Mouse (Mus musculus) CH12.LX (cell line): ENCODE data around the gene P2ry12. TPM values are rescaled to one million over a fixed set of nuclear protein-coding genes. Genes with fewer than 3 reads are reported as not detected.

ENCODE experiments used
- DNase-seq: peaks from one replicate; pipeline ENCODE4 v3.0.0-alpha.2; 2013; ENCODE audit errors: extremely low read depth
- H3K27ac ChIP-seq: 2 replicates; pipeline ENCODE4 v1.5.1; 2012; ENCODE audit warnings: low read depth, mild to moderate bottlenecking, control low read depth, moderate library complexity; ENCODE audit not compliant: insufficient read depth
- H3K27me3 ChIP-seq: replicated peaks from 2 replicates; pipeline ENCODE3; 2012; ENCODE audit warnings: inconsistent platforms
- H3K36me3 ChIP-seq, 2 experiments: replicated peaks in 1 of 2; 2 replicates each; pipeline versions ENCODE3 to v1.6.1; 2012; ENCODE audit warnings: inconsistent platforms in 1 of 2, low read length in 1 of 2, mild to moderate bottlenecking in 1 of 2, mixed read lengths in 1 of 2, moderate library complexity in 1 of 2; ENCODE audit not compliant: control insufficient read depth in 1 of 2, insufficient read depth in 1 of 2
- H3K4me1 ChIP-seq, 2 experiments: 2 replicates each; pipeline ENCODE4 v1.6.1; 2012; ENCODE audit warnings: inconsistent platforms in 1 of 2, moderate library complexity in 1 of 2; ENCODE audit not compliant: insufficient read depth in 2 of 2, control insufficient read depth in 1 of 2
- H3K4me2 ChIP-seq: 2 replicates; pipeline ENCODE4 v1.6.1; 2012; ENCODE audit warnings: low read depth, mild to moderate bottlenecking, control low read depth; ENCODE audit not compliant: poor library complexity, insufficient read depth, severe bottlenecking
- H3K4me3 ChIP-seq, 3 experiments: fragments of 150-350 bp in 1 of 3; sonication (generic) in 1 of 3; replicated peaks in 1 of 3; 2 replicates each; pipeline versions ENCODE3 to v1.5.1; 2011 to 2012; ENCODE audit warnings: low read depth in 2 of 3, low read length in 2 of 3, mild to moderate bottlenecking in 2 of 3, moderate library complexity in 2 of 3, control low read depth in 1 of 3, improper control_type of control experiment in 1 of 3, inconsistent platforms in 1 of 3, mixed read lengths in 1 of 3; ENCODE audit not compliant: poor library complexity in 1 of 3
- H3K79me2 ChIP-seq: replicated peaks from 2 replicates; pipeline ENCODE4 v1.6.1; 2012; ENCODE audit warnings: mild to moderate bottlenecking, moderate library complexity; ENCODE audit not compliant: control insufficient read depth, poor library complexity, insufficient read depth, severe bottlenecking; ENCODE audit errors: extremely low read depth
- H3K9ac ChIP-seq: 2 replicates; pipeline ENCODE4 v1.6.1; 2012; ENCODE audit warnings: low read depth, mild to moderate bottlenecking, control low read depth, moderate library complexity; ENCODE audit not compliant: insufficient read depth
- H3K9me3 ChIP-seq: replicated peaks from 2 replicates; pipeline ENCODE3; 2012; ENCODE audit warnings: low read length, inconsistent platforms, mixed read lengths
- CHD1 ChIP-seq: IDR thresholded peaks from 2 replicates; pipeline ENCODE4 v1.6.1; 2012; ENCODE audit warnings: low read depth, low read length, improper control_type of control experiment, inconsistent platforms
- CHD2 ChIP-seq: IDR thresholded peaks from 2 replicates; pipeline ENCODE4 v1.6.1; 2011; ENCODE audit warnings: low read length, improper control_type of control experiment
- E2F4 ChIP-seq: IDR thresholded peaks from 2 replicates; pipeline ENCODE4 v1.6.1; 2011; ENCODE audit warnings: low read depth, low read length, improper control_type of control experiment; ENCODE audit not compliant: insufficient replicate concordance
- ETS1 ChIP-seq: conservative IDR thresholded peaks from 2 replicates; pipeline ENCODE4 v1.6.1; 2012; ENCODE audit warnings: low read depth, mild to moderate bottlenecking, inconsistent platforms, low read length, improper control_type of control experiment, moderate library complexity
- IRF4 ChIP-seq: IDR thresholded peaks from 2 replicates; pipeline ENCODE4 v1.6.1; 2014; ENCODE audit warnings: low read depth, mild to moderate bottlenecking, inconsistent platforms, low read length, improper control_type of control experiment
- JUN ChIP-seq: IDR thresholded peaks from 2 replicates; pipeline ENCODE4 v1.6.1; 2011; ENCODE audit warnings: low read depth, mild to moderate bottlenecking, low read length, improper control_type of control experiment, moderate library complexity; ENCODE audit not compliant: insufficient read depth
- MAX ChIP-seq: IDR thresholded peaks from 2 replicates; pipeline ENCODE4 v1.6.1; 2011; ENCODE audit warnings: low read length, improper control_type of control experiment
- MEF2A ChIP-seq: IDR thresholded peaks from 2 replicates; pipeline ENCODE4 v1.6.1; 2014; ENCODE audit warnings: low read depth, mild to moderate bottlenecking, inconsistent platforms, low read length, improper control_type of control experiment, borderline replicate concordance
- MXI1 ChIP-seq: IDR thresholded peaks from 2 replicates; pipeline ENCODE4 v1.6.1; 2011; ENCODE audit warnings: mild to moderate bottlenecking, low read depth, low read length, improper control_type of control experiment
- MYC ChIP-seq: IDR thresholded peaks from 2 replicates; pipeline ENCODE4 v1.6.1; 2011; ENCODE audit warnings: low read depth, mild to moderate bottlenecking, improper control_type of control experiment, low read length
- NRF1 ChIP-seq: IDR thresholded peaks from 2 replicates; pipeline ENCODE4 v1.6.1; 2014; ENCODE audit warnings: low read depth, mild to moderate bottlenecking, inconsistent platforms, low read length, improper control_type of control experiment, moderate library complexity
- POLR2A ChIP-seq: IDR thresholded peaks from 2 replicates; pipeline ENCODE4 v1.6.1; 2011; ENCODE audit warnings: low read depth, mild to moderate bottlenecking, improper control_type of control experiment, low read length
- RCOR1 ChIP-seq: conservative IDR thresholded peaks from 2 replicates; pipeline ENCODE4 v1.6.1; 2012; ENCODE audit warnings: low read depth, mild to moderate bottlenecking, inconsistent platforms, low read length, improper control_type of control experiment
- SMC3 ChIP-seq: IDR thresholded peaks from 2 replicates; pipeline ENCODE4 v1.6.1; 2011; ENCODE audit warnings: low read depth, low read length, improper control_type of control experiment
- UBTF ChIP-seq: IDR thresholded peaks from 2 replicates; pipeline ENCODE4 v1.6.1; 2012; ENCODE audit warnings: low read depth, mild to moderate bottlenecking, inconsistent platforms, low read length, improper control_type of control experiment, moderate library complexity
- USF1 ChIP-seq: IDR thresholded peaks from 2 replicates; pipeline ENCODE4 v1.6.1; 2014; ENCODE audit warnings: low read depth, mild to moderate bottlenecking, inconsistent platforms, low read length, improper control_type of control experiment
- ZKSCAN1 ChIP-seq: IDR thresholded peaks from 2 replicates; pipeline ENCODE4 v1.6.1; 2012; ENCODE audit warnings: low read depth, inconsistent platforms, low read length, improper control_type of control experiment, borderline replicate concordance
- ZMIZ1 ChIP-seq: IDR thresholded peaks from 2 replicates; pipeline ENCODE4 v1.6.1; 2012; ENCODE audit warnings: low read depth, mild to moderate bottlenecking, inconsistent platforms, low read length, improper control_type of control experiment
- dilution Hi-C: fragments of 300-500 bp; cut with MboI; formaldehyde crosslinking; loops from 2 replicates; pipeline ENCODE4 v1.14.3; 2020; ENCODE audit warnings: low sequenced_read_pairs; ENCODE audit not compliant: extremely low pct_unique_long_range_greater_than_20kb, extremely low pct_ligation_motif_present
- in situ Hi-C: fragments of 300-500 bp; cut with MboI; formaldehyde crosslinking; loops from 3 replicates; pipeline ENCODE4 v1.14.3; 2019; ENCODE audit warnings: low sequenced_read_pairs, low pct_ligation_motif_present, low pct_unique_long_range_greater_than_20kb, mixed read lengths
- polyA plus RNA-seq: library from polyadenylated mRNA; unstranded; fragments of >175 nt; gene quantifications from 2 replicates; pipeline ENCODE4 v1.2.1, GENCODE M21; 2012; ENCODE audit warnings: low read depth; ENCODE audit not compliant: insufficient read length
- total RNA-seq, 2 experiments: library from RNA; depleted of rRNA; stranded (reverse); fragments of 300-350 nt in 1 of 2; fragments of >200 nt in 1 of 2; gene quantifications; 2 replicates each; pipeline ENCODE4 v1.2.3; 2012 to 2014

Gene P2ry12
- total and polyA plus RNA-seq, 3 experiments = 0.30 to 0.97 (median 0.33) TPM

DNA sequence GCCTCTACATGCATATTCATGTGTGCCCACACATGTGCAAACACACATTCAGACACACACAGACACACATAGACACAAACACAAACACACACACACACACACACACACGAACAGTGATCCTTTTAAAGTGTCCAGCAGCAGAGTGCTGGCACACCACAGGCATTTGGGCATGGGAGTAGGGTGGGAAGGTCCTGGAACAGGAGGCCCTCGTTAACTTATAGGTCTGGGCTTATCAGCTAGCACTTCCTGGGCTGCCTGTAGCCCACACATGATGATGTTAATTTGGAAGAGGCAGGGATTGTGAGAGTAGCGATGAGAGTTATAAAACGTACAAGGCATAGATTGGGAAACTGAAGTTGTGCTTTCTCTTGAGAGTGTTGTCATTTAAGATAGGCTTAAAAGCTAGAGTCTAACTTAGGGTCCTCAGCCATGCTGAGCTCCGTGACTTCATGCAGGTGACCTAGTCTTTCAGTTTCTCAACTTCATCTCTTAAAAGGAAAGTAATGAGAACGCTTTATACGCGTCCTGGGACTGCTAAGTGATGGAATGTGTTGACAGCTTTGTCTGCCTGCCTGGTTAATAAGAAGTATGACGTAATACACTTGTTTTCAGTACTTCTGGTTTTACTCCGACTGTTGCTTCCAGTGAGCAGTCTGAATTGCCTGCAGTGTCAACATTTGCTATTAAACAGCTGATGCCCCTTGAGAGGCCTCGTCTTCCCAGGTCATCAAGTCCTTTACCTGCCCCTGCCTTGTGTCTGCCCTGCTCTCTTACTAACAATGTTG is 57.8 kb downstream of the P2ry12 start:
- Histone ChIP-seq H3K36me3 (no peaks in the 10 kb centered on the region), H3K9me3 (no peaks in the 10 kb centered on the region), H3K4me2 (no peak overlapping the region), H3K4me1 (peaks cover 0 to 33% of the 10 kb centered on the region in 2 experiments; a peak in 2 of 4 replicates), H3K27me3 (no peaks in the 10 kb centered on the region), H3K79me2 (no peaks in the 10 kb centered on the region), H3K9ac (no peak overlapping the region), H3K4me3 (no peak overlapping the region), H3K27ac (no peak overlapping the region)
- DNase-seq = no peak
- TF ChIP-seq NRF1 = no peak
- no peak for TF ChIP-seq USF1
- no peak for TF ChIP-seq ETS1
- no peak for TF ChIP-seq JUN
- TF ChIP-seq E2F4 = no peak
- TF ChIP-seq MXI1 = no peak
- TF ChIP-seq ZMIZ1 = no peak
- TF ChIP-seq UBTF = no peak
- TF ChIP-seq IRF4 = no peak
- TF ChIP-seq MAX = no peak
- TF ChIP-seq MEF2A = no peak
- TF ChIP-seq CHD2 = no peak
- no peak for TF ChIP-seq POLR2A
- no peak for TF ChIP-seq MYC
- TF ChIP-seq SMC3 = no peak
- in situ Hi-C loops = no loop called here
- dilution Hi-C loops = no loop called here

DNA sequence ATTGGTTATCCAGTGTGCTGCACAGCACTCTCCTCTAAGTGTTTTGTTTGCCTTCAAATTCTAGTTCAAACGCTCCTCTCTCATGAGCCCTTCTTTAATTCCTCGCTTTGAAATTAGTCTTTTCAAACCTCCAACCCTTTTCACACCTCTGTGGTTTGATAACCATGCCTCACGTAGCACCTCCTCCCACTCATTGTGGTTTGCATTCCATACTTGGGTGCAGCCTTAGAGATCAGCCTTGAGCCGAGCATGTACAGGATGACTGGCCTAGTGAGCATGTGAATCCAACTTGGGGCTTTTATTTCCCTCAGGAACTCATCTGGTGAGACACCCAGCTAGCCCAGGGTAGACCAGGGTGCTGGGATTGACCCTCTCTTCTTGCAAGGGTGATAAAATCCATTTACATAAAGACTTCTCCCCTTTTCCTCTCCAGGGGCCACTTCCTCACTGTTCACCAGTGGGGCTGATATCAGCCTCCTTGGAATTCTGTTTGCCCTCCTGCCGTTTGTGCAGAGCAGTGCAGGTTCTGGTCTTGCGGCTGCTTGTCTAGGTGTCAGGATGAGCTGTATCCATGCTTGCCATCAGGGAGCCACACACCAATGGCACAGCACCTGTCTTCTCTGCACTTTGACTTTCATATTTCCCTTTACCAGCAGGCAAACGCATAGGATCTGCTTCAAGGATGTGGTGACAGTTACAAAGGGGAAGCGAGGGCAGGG is 58.7 kb downstream of the P2ry12 start:
- no peak for DNase-seq
- H3K4me3 ChIP-seq = no peak overlapping the region
- H3K9ac ChIP-seq = no peak overlapping the region
- H3K27ac ChIP-seq = no peak overlapping the region
- no peaks in the 10 kb centered on the region for H3K9me3 ChIP-seq
- H3K36me3 ChIP-seq = no peaks in the 10 kb centered on the region
- H3K4me2 ChIP-seq = no peak overlapping the region
- peaks cover 0 to 24% of the 10 kb centered on the region in 2 experiments; a peak in 2 of 4 replicates for H3K4me1 ChIP-seq
- H3K27me3 ChIP-seq = no peaks in the 10 kb centered on the region
- TF ChIP-seq CHD2 = no peak
- no peak for TF ChIP-seq SMC3
- no peak for TF ChIP-seq ZKSCAN1
- no peak for TF ChIP-seq UBTF
- no peak for TF ChIP-seq MXI1
- TF ChIP-seq ZMIZ1 = no peak
- TF ChIP-seq MEF2A = no peak
- no peak for TF ChIP-seq RCOR1
- no peak for TF ChIP-seq CHD1
- in situ Hi-C loops (no loop called here), dilution Hi-C loops (no loop called here)
- H3K79me2 ChIP-seq = no peaks in the 10 kb centered on the region
